Mouse (Mus musculus) bone marrow macrophage, adult 2 months (primary cell): Measurements from ENCODE around the gene Ppp1r9b. TPM values are rescaled to one million over a fixed set of nuclear protein-coding genes. Genes with fewer than 3 reads are reported as not detected.

Experiments used
- H3K27ac ChIP-seq: 2 replicates; pipeline ENCODE4 v1.5.1; 2012; ENCODE audit warnings: low read depth, low read length; ENCODE audit not compliant: insufficient read depth
- H3K4me1 ChIP-seq: 2 replicates; pipeline ENCODE4 v1.6.1; 2012; ENCODE audit warnings: low read length; ENCODE audit not compliant: control insufficient read depth, insufficient read depth
- H3K4me3 ChIP-seq: 2 replicates; pipeline ENCODE4 v1.5.1; 2012; ENCODE audit warnings: mild to moderate bottlenecking, low read length, moderate library complexity; ENCODE audit not compliant: insufficient read depth
- CTCF ChIP-seq: IDR thresholded peaks from 2 replicates; pipeline ENCODE4 v1.5.1; 2012; ENCODE audit warnings: low read depth, mild to moderate bottlenecking, low read length, moderate library complexity
- POLR2A ChIP-seq: IDR thresholded peaks from 2 replicates; pipeline ENCODE4 v1.6.1; 2012; ENCODE audit warnings: mild to moderate bottlenecking, low read depth, low read length, borderline replicate concordance
- polyA plus RNA-seq: library from polyadenylated mRNA; stranded (reverse); fragments of >200 nt; gene quantifications from 2 replicates; pipeline ENCODE4 v1.2.4, GENCODE M21; 2012; ENCODE audit not compliant: missing spikeins, insufficient read depth, insufficient read length

Gene Ppp1r9b
- polyA plus RNA-seq, 1 experiment, result 176 TPM

DNA sequence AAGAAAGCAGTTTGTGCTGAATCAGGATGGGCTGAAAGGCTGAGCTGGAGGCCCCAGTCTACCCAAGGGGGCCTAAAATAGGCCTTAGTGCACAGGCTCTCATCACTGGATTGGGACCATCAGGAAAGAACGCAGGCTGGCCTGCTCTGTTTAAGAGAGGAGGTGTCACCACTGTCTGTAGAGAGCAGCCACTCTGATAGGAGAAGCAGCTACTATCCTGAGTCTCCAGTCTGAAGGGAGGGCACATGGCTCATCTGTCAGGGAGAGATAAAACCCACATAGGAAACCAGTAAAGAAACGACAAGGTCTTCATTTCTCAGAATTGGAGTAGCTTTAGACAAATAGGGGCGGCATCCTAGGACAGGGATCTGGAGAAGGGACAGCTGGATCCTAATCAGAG is 21.2 kb downstream of the Ppp1r9b start:
- H3K27ac ChIP-seq, result no peak overlapping the region

DNA sequence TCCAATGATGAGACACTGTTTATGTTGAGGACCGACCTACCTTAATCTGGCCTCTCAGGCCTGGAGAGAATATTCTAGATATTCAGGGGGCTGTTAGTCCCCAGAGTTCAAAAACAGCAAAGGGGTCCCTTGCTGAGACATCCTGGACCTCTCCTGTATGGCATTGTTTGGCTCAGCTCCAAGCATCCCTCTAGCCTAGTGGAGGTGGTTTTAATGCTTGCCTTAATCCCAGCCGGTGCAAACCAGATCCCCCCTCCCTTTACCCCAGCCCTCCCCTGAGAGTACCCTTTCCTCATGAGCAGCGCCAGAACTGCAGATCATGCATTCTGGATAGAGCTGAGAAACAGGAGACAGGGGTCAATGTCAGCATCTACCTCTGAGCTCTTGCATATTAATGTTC is 21.7 kb downstream of the Ppp1r9b start:
- Histone ChIP-seq H3K27ac (no peak overlapping the region), H3K4me3 (no peak overlapping the region)
- TF ChIP-seq POLR2A, result no peak
- no peak for TF ChIP-seq CTCF

More for the DNA sequence above, 21.2 kb downstream of the Ppp1r9b start:
- TF ChIP-seq POLR2A, result no peak
- no peak for TF ChIP-seq CTCF
- peaks cover 10% of the 10 kb centered on the region for H3K4me1 ChIP-seq
- H3K4me3 ChIP-seq, result no peak overlapping the region

DNA sequence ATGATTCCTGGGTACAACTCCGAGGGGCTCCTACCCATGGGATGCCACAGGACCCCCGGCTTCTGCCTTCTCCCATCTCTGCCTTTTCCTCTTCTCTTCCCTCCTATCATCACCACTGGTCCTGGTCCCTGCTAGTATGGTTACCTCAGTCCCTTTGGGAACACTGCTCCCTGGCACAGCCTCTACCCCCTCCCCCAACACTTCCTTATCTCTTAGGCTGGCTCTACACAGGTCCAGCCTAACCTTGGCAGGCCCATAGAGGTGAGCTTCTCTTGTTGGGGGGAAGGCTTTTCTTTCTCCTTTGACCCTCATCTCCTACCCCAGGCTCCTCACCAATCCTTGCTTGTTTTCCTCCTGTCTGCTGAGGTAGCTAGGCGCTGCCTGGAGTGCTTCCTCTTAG is 24.6 kb downstream of the Ppp1r9b start:
- no peak for TF ChIP-seq CTCF
- no peak for TF ChIP-seq POLR2A
- no peak overlapping the region for H3K27ac ChIP-seq
- no peaks in the 10 kb centered on the region for H3K4me1 ChIP-seq
- H3K4me3 ChIP-seq, result no peak overlapping the region

More for the DNA sequence above, 21.7 kb downstream of the Ppp1r9b start:
- peaks cover 9% of the 10 kb centered on the region for H3K4me1 ChIP-seq

DNA sequence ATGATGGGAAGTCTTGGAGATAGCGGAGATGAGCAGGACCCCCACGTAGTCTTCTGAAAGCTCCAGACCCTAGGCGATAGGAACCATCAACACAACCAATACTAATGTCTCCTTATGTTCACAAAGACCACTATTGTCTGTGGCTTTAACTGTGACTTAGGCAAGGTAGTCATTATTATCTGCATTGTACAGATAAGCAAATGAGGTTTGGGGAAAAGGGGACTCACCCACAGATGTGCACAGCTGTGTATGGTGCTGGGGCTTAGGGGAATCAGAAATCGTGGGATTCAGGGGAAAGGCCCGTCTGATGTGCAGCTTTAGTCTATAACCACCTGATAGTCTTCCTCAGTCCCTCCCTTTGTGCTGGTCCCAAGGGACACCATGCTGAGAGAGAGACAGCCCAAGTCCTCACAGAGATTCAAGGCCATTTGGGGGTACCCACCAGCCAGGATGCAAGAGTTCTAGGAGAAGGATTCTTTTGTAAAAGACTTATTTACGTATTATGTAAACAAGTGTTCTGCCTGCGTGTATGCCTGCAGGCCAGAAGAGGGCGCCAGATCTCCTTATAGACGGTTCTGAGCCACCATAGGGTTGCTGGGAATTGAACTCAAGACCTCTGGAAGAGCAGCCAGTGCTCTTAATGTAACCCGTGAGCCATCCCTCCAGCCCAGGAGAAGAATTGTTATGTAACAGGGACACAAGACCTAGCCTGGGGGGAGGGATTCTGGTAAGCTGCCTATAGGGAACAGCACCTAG is 31.6 kb downstream of the Ppp1r9b start:
- no peaks in the 10 kb centered on the region for H3K4me1 ChIP-seq
- TF ChIP-seq CTCF, result no peak
- no peak for TF ChIP-seq POLR2A
- H3K4me3 ChIP-seq, result no peak overlapping the region
- no peak overlapping the region for H3K27ac ChIP-seq

DNA sequence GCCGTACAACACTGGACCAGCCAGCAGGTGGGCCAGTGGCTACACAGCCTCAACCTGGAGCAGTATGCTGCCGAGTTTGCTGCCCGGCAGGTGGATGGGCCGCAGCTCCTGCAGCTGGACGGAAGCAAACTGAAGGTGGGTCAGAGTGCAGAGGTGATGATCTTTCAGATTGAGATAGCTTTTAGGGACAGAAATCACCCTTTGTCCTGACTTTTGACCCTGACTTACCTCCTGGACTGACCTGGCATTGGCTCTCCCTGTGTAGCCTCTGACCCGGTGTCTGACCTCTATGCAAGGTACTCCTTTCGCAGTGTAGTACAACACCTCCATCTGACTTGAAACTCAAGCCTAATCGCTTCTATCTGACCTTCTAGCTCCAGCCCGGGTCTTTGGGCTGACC is 32.6 kb downstream of the Ppp1r9b start:
- Histone ChIP-seq H3K4me3 (no peak overlapping the region), H3K4me1 (no peaks in the 10 kb centered on the region)

DNA sequence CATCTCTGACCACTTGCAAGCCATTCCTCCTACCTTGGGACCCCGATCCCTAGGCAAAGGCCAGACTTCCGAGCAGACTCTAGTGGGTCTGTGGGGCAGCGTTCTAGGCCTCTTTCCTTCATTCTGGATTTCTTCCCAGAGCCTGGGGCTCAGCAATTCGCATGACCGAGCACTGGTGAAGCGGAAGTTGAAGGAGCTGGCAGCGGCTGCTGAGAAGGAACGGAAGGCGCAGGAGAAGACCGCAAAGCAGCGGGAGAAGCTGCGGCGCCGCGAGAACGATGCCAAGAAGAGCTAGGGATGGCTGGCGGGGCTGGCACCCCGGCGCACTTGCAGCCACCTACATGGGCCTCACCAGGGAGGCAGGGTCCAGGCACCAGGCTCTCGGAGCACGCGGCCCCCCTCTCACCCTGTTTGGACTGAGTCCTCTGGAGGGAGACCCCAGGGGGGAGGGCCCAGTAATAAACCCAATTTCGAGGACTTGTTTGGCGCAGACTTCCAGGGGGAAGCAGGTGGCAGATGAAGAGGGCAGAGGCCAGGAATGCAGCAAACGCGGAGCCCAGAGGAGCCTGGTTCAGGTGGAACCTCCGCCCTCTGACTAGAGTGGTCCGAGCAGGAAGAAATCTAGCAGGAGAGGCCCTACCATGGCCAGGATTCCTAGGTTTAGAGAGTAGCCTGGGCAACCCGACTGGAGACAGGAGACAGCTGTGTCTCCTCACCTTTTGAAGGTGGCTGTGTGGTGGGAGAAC is 33.8 kb downstream of the Ppp1r9b start:
- no peak for TF ChIP-seq CTCF
- no peak for TF ChIP-seq POLR2A
- Histone ChIP-seq H3K4me1 (no peaks in the 10 kb centered on the region), H3K27ac (no peak overlapping the region), H3K4me3 (no peak overlapping the region)

More for the DNA sequence above, 32.6 kb downstream of the Ppp1r9b start:
- TF ChIP-seq POLR2A, result no peak
- no peak for TF ChIP-seq CTCF
- H3K27ac ChIP-seq, result no peak overlapping the region

DNA sequence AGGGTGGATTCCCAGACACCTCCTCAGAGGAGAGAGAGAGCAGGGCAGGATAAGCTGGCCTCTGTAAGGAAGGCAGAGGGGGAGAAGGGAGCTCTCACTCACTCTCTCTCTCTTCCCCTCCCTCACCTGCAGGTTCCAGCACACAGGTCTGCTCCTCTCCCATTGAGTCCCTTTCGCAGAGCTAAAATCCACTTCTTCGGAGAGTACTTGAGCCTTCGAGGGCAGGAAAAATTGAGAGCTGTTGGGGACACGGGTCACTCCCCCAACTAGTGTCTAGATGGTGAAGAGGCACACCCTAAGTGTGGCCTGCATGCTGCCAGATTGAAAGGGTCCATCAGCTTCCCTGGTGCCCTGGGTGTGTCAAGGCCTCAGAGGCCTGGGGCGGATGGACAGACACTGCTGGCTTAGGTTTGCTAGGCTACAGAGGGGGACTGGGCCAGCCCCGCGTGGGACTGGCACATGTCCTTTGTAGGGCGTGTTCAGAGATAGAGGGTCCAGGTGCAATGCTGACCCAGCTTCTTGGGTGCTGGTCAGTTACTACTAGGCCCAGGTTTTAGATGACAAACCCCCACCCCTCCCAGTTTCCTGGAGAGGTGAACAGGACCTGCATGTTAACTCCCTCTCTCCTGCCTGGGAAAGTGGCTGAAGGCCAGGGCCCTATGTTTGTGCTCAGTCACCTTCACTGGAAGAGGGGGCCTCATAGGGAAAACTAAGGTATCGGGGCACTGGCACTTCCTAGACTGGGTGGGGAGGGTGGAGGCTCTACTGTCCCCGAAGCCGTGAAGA is 34.6 kb downstream of the Ppp1r9b start:
- TF ChIP-seq POLR2A (no peak), CTCF (no peak)
- Histone ChIP-seq H3K4me3 (no peak overlapping the region), H3K4me1 (no peaks in the 10 kb centered on the region), H3K27ac (no peak overlapping the region)

DNA sequence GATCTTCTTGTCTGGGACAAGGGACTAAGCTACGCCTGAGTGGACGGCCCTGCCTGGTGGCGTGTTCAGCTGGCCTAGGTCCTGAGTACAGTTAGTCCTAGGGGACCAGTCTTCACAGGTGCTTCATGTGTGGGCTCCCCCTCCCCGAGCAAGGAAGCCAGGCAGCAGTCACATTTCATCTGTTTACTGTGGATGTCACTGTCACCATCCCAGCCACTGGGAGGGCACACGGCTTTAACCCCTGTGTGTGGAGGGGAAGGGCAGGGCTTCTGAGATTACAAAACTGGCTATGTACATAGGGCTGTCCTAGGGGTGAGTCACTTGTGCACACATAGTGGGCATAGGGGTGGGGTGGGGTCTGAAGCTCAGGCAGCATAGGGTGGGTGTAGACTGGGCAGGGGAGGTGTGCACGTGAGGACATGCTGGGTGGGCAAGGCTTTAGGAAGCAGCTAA is 35.3 kb downstream of the Ppp1r9b start:
- H3K4me1 ChIP-seq, result no peaks in the 10 kb centered on the region
- H3K4me3 ChIP-seq, result no peak overlapping the region
- no peak overlapping the region for H3K27ac ChIP-seq
- TF ChIP-seq POLR2A (no peak), CTCF (no peak)

DNA sequence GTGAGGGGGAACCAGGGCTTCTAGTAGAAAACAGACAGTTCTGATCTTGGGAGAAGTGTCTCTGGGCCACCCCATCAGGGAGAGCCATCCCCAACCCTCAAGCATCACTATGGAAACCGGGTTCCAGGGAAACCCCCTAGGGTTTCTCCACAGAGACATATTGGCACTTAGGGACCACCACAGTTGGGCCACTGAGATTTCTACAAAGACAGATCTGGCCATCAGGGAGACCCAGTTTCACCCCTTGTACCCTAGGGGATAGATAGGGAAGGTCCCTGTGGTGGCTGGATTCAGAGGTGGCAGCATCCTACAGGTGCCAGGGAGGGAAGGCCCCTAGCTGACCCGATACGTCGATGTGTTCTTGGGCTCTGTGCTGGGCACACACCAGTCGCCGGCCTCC is 36.0 kb downstream of the Ppp1r9b start:
- TF ChIP-seq CTCF (no peak), POLR2A (no peak)
- H3K4me1 ChIP-seq, result no peaks in the 10 kb centered on the region

More for the DNA sequence above, 36.0 kb downstream of the Ppp1r9b start:
- Histone ChIP-seq H3K4me3 (no peak overlapping the region), H3K27ac (no peak overlapping the region)
